Mouse (Mus musculus) layer of hippocampus, adult 9-11 months (tissue): ENCODE measurements around the gene Hecw2.

Experiments
- DNase-seq: peaks from one replicate; pipeline ENCODE4 v3.0.0; 2022

The Hecw2 gene

DNA sequence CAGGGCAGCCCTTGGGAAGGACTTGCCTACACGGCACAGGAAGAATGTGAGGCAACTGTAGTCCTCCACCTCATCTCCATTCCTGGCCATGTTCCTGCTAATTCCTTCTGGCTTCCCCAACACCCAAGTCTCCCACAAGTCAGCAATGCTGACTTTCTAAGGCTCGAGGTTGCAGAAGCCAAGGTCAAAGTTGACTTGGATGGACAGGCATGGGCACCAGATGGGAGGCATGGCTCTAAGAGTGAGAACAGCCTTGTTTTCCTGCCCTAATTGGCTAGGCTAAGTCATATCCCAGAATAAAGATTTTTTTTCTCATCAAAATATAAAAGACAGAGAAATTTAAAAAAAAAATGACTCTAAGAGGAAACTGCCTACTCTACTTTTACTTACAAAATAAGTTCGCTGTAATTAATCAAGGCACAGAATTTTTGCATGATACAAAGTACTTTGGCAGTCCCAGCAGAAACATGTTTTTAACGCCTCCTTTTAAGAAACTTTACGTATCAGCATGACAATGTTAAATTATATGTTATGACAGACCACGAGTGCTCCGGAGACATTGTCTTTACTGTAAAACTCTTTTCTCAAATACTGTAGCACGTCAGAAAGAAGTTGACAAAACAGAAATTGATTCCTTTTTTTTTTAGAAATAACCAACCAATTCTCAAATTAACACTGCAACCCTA lies 83.9 kb downstream of the Hecw2 start:
- DNase-seq: no peak

DNA sequence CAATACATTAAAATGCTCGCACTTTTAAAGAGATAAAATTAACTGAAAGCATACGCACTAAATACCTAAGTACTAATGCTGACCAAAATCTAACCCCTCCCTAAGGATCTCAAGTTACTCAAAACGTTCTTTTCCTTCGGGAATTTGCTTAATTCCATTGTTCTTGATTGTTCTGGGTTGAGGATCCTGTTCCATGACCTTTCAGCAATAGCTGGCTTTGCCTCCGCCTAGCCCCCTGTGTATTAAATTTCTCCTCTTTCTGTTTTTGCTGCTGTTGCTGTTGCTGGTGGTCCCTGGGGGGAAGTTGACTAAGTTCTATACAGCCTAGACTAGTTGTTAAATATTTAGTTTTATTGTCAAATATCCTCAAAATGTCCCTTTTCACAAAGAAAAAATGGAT lies 85.7 kb downstream of the Hecw2 start:
- DNase-seq: no peak

DNA sequence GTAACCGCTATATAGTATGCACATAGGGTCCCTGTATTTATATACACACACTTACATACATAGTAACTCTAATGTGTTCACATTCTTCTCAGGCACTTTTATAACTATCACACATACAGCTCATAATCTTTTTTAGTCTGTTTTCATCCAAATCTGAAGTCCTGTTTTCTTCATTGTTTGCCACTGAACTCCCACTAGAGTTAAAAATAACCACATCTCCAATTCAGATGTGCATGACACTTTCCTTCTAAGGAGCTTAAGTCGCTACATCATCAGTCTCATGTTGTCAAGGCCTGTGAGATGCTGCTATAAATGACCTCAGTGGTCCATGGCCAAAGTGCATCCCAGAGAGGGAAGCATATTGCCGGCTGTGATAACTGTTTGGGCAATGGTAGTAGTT lies 88.2 kb downstream of the Hecw2 start:
- DNase-seq: no peak

DNA sequence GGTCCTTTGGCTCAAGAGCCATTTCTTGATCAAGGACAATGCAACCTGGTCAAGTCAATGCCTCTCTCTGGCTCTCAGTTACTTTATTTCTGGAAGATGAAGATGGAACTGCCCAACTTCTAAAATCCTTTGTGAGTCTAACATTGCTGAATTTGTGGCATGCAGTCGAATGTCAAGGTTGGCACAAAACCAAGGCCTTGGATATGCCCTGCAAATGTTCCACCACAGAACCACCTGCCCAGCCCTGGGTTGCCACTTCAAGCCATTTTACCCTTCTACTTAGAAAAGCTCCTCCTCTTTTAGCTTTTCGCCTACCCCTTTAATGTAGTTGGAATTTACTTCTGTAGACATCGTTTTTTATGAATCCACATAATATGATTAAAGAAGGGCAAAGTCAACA lies 115.3 kb downstream of the Hecw2 start:
- no peak for DNase-seq

DNA sequence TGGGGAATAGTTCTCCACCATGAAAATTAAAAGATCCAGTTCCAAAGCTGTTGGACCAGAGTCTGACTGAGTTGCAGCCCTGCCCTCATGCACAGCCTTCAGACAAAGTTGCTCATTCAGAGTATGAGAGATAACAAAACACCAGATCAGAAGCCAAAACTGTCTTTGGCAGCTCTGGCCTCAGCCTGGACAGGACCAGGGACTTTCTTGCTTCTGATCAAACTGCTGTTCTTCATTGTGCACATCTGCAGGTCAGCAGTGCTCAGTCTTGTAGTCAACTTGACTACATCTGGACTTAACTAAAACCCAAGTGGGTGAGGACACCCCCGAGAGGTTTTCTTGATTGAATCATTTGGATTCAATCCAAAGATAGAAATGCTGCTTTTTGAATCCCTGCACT lies 120.5 kb downstream of the Hecw2 start:
- no peak for DNase-seq

DNA sequence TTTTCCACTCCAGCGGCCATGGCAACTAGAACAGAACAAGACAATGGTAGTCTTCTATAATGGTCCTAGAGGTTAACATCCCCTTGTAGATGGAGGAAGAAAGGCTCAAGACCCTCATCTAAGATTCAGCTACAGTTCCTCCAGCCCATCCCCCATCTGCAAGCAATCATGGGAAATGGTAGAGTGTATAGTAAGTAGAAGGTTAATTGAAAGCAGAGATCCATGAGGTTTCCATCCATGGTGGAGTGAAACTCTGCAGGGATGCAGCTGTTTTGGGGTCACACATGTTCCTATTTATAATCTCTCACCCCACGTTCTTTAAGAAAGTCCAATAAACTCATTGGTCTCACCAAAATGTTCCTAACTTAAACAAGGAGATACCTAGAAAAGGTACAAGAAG lies 124.8 kb downstream of the Hecw2 start:
- no peak for DNase-seq

DNA sequence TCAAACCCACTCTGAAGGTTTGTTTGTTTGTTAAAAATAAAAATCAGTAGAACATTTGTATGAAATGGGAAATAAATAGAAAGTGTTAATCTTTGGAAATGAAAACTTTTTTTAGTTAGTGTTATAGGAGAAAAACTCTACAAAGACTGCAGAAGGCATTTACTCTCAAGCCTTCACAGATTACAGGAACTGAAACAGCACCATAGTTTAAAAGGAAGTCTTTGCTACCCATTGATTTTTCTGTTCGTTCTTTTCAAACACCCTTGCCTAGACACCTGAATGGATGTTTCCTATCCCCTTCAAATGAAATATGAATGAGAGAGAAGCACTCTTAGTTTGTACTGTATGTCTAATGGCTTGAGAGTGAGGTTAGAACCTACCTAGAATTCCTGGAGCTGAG lies 126.7 kb downstream of the Hecw2 start:
- DNase-seq: no peak

DNA sequence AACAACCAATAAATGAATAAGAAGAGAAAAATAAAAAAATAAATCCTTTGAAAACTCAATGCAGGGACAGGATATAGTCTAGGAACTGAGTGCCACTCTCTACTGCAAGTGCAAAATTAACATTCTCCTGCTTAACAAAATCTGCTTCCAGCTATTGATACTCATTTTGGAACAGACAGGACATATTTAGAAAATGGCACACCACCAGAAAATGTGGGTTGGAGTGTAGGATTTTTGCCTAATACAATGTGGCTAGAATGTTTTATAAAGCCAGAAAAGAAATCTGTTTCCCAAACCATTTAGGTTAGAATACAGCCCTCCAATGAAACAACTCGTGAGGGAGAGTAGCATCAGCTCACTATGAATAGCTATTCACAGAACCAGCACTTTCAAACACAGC lies 129.5 kb downstream of the Hecw2 start:
- peak; percentile 79 for DNase-seq

DNA sequence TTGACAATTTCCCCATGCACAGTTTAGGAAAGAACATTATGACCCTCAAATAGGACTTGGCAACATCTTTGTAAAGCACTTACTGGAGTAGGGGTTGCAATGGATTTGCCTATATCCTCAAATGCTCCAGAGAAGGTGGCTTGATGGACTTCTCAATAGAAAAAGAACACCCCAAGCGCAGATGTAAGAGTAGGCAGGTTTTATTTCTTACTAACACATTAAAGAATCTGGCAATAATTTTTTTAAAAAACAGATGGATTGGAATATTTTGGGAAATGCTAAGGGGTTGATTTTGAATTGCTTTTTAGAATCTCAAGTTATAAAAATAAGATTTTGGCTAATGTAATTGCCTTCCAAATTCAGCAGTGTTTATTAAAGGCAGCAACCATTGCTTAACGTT lies 133.9 kb downstream of the Hecw2 start:
- no peak for DNase-seq

DNA sequence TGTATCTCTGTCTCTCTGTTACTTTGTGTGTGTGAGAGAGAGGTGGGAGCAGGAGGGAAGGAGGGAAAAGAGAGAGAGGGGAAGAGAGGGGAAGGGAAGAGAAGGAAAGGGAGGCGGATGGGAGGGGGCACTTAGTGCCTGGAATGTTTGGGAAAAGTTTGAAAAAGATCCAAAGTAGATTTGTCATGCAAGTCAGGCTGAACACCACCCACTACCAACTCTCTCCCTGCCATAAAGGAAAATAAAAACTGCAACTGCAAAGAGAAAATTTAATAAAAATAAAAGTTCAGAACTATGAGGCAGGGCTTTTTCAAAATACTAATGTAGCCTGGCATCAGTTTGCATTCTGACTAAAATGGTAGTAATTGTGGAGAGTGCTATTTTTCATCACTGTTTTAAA lies 135.2 kb downstream of the Hecw2 start:
- DNase-seq: no peak

DNA sequence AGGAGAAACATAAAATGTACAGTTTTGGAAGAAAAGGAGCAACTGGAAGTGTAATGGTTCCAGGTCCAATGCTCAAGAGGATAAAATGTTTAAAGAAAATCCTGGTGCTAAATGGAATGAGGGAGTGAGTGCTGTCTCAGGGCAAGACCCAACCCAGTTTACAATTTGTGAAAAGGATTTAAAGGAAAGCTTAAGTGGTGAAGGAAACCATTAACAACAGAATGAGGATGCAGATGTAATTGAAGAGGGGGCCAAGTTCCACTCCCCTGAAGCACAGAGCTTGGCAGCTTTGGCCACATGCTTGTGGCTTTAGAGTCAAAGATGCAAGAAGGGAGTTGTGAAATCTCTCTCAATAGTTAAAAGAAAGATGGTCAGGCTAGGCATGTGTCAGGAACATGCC lies 142.2 kb downstream of the Hecw2 start:
- no peak for DNase-seq

DNA sequence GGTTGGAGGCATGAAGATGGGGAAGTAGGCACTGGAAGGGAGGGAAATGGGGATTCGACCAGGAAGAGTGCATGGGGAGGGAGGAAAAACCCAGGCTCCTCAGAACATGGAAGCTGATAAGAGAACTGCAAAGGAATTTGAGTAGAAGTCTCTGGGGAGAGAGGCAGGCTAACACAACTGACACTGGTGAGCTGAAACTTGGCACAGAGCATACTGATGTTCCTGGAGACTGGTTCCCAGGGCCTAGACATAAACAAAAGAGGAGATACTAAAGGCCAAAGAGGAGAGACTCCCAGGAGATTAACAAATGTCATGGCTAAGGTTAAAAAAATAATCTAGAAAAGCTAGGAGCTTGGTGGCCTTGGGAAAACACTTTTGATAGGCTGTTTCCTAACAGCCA lies 148.0 kb downstream of the Hecw2 start:
- DNase-seq: no peak

DNA sequence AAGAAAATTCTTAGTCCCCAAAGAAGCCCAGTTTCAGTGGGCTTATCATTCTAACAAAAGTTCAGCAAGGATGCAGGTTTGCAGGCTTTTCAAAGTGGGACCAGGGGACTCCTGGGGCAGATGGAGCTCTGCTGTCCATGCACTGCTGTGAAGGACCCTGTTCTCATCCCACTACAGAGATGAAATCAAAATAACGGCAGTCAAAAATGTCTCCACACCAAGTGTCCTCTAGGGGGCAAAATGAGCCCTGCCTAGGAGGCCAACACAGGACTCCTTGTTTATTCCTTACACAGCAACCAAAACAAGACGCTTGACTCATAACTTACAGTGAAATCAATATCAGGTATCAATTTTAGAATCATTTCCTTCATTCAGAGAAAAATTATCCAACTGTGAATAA lies 155.9 kb downstream of the Hecw2 start:
- DNase-seq: peak; percentile 29

DNA sequence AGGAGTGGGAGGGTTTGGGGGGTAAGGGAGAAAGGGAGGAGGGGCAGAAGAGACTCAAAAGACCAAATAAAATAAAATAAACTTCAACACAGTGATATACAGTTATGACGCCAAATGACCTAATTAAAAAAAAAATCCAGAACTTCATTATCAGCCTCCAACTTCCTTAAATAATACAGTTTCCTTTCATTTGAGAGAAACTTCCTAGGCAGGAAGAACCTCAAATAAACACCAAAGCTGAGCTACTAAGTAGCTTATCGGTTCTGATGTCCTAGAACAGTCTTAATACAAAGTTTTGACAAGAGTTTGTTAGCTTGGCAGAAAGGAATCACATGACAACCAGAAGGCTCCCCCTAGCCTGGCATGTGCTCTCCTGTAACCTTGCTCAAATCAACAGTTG lies 177.3 kb downstream of the Hecw2 start:
- no peak for DNase-seq

DNA sequence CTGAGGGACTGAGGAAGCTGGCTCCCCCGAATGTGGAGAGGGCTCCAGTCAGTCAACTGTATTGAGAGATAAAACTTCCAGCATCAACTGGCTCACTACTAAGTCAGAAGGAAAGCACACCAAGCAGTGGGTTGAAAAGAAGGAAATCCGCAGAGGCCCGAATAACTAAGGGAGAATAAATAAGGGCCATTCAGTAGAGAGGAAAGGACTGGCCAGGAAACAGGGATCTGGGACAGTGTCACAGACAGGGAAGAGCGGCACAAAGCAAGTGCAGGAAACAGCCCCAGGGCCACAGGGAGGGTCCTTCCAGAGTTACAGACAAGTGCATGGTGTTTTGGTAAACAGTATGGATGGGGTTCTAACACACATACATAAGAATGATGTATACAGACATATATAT lies 179.2 kb downstream of the Hecw2 start:
- no peak for DNase-seq

DNA sequence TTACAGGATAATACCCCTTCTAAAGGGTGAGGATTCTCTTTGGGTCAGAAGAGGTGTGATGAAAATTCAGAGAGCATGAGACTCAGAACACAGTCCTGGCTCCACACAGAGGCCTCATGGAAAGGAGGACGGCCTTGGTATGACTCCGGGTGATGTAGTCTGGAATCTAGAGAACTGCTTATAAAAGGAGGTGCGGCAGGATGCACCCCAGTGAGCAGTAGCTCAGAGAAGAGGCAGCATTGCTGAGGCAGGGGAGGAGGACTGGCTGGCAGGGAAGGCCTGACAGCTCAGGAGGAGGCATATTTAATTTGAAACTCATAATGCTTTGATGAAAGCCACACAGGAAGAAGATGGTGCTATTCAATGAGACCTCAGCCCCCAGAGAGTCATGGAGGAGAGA lies 182.6 kb downstream of the Hecw2 start:
- no peak for DNase-seq

DNA sequence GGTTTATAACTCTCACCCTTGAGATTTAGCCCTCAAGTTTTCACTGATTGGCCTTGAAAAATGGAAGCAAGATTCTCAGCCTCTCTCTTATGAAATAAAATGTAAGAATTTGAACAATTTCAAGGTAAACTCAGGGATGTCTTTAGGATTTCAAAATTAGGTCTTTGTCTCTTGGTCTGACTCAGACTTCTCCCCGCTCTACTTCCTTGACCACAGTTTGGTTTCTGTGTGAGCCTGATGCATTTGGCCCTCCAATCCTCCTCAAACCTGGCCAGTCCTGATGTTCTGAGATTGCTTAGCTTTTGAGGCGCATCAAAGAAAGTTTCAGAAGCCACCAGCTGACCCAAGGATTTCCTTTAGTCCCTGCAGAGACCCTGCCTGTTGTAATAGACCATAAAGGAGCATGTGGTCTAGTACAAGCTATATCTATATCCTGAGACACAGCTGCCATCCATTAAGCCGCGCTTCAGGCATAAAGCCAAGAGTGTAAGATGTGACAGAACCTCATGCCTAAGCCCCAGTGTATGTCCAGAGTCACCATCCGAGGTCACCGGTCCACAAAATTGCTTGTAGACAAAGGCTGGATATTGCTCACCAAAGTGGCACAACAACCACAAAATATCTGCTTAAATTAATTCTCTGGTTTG lies 185.4 kb downstream of the Hecw2 start:
- DNase-seq: no peak

DNA sequence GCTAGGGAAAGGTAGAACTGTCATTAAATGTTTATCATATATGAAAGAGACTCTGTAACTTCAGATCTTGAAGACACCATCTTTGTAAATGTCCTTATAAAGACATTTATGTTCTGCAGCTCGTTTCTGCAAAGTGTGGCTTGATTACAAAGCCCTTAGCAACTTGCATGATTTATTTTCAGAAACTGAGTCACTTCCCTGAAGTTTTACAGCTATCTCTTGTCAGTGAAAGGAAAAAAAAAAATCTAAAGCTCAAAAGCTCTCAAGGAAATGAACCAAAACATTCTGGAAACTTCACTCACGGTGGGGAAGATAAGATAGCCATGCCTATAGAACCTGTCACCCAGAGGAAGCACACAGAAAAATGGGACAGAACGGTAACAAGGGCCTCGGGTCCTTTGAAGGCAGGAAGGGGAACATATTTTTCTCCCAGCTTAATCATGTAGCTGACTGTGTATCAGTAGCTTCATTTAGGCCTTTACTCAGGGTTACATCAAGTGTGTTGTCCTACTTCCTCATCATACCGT lies 189.0 kb downstream of the Hecw2 start:
- no peak for DNase-seq

DNA sequence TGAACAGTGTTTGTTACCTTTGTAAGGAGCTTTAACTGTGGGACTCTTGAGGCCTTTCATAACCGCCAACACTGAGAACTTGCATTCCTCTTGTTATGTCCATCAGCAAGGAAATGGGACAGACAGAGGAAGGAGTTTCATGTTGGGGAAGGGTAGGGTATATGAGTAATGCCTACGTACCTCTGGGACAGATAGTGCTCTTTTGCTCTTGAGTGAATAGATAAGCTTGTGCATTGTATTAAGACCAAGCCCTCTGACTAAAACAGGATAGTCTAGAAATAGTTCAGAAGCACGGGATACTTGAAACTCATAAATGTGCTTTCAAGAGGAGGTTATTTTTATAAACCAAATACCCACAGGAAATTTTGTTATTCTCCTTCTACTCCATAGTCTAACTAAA lies 191.7 kb downstream of the Hecw2 start:
- DNase-seq: no peak

DNA sequence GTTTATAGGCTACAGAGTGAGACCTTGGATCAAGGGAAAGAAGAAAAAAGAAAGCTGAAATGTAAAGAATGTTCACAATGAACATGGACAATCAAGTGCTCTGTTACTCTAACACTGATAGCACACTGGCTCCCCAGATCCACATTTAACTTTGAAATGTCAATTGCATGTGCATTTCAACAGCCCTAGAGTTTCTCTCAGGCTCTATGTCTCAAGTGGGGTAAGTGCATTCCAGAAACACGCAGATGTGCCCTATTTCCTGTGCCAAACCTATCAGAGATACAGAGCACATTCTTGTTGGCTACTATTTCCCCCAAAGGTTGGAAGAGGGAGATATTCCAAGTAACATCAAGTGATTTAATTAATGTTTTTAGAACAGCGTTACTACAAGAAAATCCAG lies 192.9 kb downstream of the Hecw2 start:
- no peak for DNase-seq

DNA sequence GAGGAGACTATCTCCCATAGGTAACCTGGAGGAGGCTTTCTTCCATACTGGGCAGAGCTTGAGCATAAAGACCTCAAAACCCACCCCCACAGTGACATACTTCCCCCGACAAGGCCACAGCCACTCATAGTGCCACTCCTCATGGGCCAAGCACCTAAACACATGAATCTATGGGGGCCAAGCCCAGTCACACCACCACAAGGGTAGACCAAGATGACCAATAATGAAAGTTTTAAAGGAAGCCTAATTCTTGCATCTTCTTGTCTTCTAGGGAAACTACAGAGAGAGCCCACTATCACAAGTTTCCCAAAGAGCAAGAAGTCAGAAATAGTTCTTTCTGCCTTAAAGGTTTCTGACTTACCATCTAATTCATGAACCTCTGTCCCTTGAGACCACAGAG lies 197.7 kb downstream of the Hecw2 start:
- no peak for DNase-seq

DNA sequence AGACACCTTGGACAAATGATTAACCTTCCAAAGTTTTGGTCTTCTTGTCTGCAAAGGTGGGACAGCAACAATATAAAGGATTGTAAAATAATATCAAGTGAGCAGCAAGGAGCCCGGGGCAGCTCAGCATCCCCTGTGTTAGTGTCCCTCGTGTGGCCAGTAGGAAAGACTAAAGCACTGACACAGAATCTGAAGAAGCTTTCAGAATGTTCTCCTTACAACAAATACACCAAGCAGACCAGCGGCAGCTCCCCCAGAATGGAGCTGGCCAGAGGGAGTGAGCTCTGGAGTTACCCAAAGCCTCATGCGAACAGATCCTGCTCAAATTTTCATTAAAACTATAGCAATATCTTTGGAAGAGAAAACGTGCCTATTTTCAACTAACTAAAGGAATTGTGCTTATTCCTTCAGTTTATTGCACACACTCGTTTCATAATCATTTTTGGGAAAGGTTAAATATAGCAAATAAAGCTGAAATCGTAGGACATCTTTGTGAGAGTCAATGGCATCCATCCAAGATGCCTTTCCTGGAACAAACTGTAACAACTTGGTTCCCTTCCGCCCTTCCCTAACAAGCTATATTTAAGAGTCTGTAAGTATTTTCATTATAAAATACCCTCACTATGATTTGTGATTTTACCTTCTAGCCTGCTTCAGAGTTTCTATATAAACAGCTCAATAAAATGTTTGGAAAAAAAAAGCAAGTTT lies 208.6 kb downstream of the Hecw2 start:
- DNase-seq: no peak

DNA sequence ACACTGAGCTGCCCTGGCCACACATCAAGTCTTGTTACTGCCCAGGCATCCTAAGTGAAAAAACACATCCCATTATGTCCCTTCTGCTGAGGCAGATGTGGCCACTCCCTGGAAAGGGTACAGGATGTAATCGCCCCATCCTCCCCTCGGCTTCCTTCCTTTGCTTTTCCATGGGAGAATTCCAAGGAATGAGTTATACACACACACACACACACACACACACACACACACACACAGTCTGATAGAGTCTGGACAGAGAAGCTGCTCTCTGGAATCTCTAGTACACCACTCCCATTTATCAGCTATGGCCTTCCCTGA lies 216.5 kb downstream of the Hecw2 start:
- DNase-seq: no peak

DNA sequence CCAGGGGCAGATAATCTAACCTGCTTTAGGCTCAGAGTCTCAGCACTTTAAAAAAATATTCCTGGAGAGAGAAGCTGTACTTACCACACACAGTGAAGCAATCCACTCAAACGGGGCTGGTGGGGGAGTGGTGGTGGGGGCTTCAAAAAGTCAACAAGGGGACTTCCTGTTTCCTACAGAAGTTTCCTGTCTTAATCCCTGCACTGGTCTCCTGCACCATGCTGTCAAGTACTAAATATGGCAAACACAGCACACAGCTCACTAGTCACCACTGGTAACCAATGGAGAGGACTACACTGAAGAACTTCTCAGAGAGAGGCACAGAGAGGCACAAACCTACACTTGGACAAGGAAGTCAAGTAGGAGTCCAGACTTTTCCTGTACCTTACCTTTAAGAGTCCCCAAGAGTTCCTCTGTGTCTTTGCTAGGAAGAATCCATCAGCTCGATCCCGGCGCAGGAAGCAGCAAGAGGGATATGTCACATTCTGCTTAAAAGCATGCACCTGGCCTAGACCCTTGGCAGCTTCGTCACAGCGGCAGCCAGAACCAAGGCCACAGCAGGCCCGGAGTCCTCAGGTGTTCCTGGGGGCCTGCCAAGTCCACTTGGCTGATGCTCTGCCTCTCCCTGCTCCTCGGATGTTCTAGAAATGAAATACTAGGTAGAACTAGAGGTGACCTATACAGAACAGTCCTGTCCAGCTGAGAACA lies 217.0 kb downstream of the Hecw2 start:
- DNase-seq: no peak
